Mouse (Mus musculus) 3134 (cell line): ENCODE data around the gene Gprc6a.

Experiments used
- DNase-seq: peaks from one replicate; pipeline ENCODE4 v3.0.0-alpha.2; 2011; ENCODE audit warnings: low spot score; ENCODE audit not compliant: insufficient read length; ENCODE audit errors: extremely low read depth

Gprc6a gene

DNA sequence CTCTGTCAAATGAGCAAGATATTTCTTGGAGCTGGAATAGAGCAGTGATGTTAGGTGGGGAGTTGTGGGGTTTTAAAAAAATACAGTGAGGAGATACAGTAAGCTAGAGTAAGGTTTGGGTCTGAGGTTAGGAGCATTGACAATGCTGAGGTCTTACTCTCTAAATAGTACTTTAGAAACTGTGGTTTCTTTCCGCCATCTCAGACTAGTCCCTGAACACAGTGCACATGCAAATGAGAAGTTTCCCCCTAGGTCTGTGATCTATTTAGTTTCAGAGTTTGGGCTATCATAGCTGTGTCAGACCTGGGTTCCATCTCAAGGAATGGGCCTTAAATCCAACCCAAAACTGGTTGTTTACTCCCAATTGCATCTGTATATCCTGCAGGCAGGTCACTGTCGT, 39.7 kb downstream of the Gprc6a start:
- DNase-seq = no peak

DNA sequence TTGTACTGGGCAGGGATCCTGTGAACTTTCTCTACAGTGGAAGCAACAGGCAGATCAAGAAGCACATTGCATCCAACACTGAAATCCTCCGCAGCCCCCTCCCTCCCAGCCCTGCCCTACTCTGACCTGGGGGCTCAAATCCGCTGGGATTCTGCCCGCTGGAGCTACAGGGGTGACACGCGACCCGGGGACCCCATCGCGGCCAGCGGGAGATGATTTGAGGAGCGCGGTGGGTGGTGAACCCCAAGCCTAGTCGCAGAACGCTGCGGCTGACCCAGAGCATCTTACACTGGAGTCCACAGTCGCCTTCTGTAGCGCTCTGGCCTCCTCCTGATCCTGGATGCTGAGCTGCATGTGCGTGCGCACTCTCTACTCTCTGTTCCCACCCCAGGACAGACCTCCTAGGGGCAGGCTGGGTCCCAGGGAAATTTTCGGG, 41.1 kb downstream of the Gprc6a start, which contains the start of gene Fam162b:
Fam162b (minus strand) TSS at position 379 of the 436 bp plus-strand sequence.
- DNase-seq = peak; percentile 1

DNA sequence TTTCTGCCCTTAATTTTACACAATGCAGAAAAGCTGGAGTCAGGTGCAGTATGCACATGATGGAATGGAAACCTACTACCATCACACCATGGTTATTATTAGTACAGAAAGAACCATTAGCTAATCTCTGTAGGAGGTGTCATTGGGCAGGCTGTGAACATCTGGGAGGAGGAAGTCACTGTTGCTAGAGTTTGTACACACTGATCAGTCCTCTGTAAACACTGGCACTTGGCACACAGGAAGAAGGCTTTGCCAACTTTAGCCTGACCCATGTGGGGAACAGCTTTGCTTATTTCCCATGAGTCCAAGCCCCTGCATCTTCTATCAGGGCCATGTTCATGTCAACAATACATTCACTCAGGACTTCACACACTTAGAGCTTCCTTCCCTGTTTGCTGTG, 46.3 kb downstream of the Gprc6a start:
- DNase-seq = no peak

DNA sequence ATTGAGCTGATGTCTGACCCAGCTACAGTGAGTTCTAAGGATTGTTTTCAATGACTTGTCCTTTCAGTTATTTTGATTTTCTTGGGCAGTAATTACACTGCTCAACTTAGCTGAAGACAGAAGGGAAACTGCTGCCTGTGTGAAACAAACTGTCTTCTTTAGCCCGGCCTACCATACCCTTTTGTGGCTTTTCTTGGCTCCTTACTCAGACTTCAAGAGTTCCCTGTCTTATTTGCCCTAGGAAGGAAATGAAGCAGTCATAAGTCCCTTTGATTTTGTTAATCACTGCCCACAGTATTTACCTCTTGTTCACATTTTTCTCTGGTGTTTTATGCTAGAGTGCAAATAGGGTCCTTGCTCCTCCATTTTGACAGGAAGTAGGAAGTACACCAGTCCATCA, 46.9 kb downstream of the Gprc6a start:
- no peak for DNase-seq

DNA sequence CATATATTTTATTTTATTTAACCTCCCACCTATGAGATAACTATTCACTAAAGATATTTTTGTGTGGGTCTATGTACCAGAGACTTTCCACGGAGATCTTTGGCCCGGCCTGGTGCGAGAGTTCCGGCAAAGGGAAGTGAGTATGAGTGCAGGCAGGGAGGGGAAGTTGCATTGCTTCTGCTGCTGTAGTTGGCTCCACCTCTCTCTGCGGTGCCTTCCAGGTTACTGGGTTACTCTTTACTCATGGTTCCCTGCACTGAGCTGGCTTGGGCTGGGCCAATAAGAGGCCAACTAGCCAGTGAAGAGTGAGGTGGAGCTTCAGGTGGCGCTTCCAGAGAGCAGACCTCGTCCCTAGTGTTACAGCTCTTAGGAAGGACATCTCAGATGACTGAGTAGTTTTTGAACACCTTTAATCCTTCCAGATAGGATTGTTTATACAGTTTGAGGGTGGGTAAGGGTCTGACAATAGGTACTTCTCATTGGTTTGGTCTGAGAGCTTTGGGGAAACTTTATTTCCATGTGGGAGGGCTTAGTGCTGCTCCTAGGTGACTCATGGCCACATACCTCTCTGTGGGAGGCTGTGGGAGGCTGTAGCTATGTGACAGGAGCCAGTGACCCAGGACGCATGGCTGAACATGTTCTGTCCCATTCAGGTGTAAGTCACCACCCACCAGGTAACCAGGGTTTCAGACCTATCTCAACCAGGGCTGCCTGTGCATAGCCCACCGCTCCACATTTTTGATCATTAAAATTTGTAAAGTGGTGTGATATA, 59.9 kb downstream of the Gprc6a start:
- no peak for DNase-seq
